Mouse (Mus musculus): Measurements from ENCODE around the gene Kcnab1. TPM values are rescaled to one million over a fixed set of nuclear protein-coding genes. Genes with fewer than 3 reads are reported as not detected.

Gene Kcnab1
- polyA plus RNA-seq, 1 experiment from 2014 or later = 5.6 TPM

DNA sequence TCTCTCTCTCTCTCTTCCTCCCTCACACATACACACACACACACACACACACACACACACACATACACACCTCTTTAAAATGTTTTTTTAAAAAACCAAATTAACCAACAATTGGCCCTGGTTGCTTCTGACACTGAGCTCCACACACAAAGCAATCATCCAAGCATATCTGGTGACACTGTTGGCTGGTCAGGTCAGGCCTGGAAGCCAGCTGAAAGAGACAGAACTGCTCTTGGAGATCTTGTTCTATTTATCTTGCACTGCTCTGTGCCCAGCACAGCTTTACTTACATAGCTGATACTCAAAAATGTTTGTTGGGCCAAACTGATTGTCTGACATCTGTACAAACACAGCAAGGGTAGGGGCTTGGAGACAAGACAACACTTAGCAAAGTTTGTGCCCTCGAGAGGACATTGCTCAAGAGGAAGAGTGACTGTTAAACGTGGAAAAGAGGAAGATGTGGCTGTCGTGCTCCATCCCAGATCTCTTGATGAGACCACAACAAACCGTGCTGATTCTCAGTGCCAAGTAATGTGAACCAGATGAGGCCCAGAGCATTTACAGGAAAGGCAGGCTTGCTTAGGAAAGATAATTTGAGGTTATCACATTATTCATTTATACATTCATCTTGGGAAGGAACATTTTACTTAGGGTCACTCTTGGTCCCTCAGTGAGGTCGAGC is 308.9 kb downstream of the Kcnab1 start:
- 20% methylated on average over 5 of the region's 5 CpGs for WGBS
- H3K9me3 ChIP-seq = no peaks in the 10 kb centered on the region

DNA sequence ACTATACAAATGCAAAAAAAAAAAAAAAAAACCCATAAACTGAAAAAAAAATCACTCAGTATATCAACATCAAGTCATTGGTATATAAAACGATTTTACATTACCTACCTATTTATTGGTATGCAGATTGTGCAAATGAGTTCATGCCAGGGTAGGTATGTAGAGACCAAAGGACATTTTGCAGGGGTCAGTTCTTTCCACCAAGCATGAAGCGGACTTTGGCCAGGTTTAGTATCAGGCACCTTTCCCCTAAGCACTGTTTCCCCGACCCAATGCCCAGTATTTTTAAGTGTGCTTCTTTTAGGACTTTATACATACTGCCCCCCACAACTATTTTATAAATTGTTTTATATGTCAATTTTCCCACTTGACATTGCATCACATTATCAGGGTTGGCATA is 310.5 kb downstream of the Kcnab1 start:
- no peak overlapping the region for H3K9ac ChIP-seq

More for the DNA sequence above, 308.9 kb downstream of the Kcnab1 start:
- ATAC-seq (ENCODE audit: insufficient number of reproducible peaks, insufficient read depth, low FRiP score, low TSS enrichment) = no peak
- no peaks in the 10 kb centered on the region for H3K4me1 ChIP-seq
- H3K9ac ChIP-seq = no peak overlapping the region
- no peaks in the 10 kb centered on the region for H3K27me3 ChIP-seq
- H3K4me3 ChIP-seq = no peak overlapping the region
- no peaks in the 10 kb centered on the region for H3K36me3 ChIP-seq
- 0 out of 2 replicates have a peak overlapping the region, but pooled peaks have one; percentile 4 for H3K27ac ChIP-seq
- no peak overlapping the region for H3K4me2 ChIP-seq (replicated peaks)

More for the DNA sequence above, 310.5 kb downstream of the Kcnab1 start:
- no peaks in the 10 kb centered on the region for H3K4me1 ChIP-seq
- WGBS = 89% methylated on average over 3 of the region's 3 CpGs
- no peak overlapping the region for H3K27ac ChIP-seq
- H3K4me3 ChIP-seq = no peak overlapping the region
- H3K36me3 ChIP-seq = no peaks in the 10 kb centered on the region
- no peak for ATAC-seq (ENCODE audit: insufficient number of reproducible peaks, insufficient read depth, low FRiP score, low TSS enrichment)
- H3K27me3 ChIP-seq = no peaks in the 10 kb centered on the region
- H3K9me3 ChIP-seq = no peaks in the 10 kb centered on the region
- H3K4me2 ChIP-seq (replicated peaks) = no peak overlapping the region

Data from embryonic facial prominence, embryonic 12.5 days (tissue).